In genomic region chr13:56549364-56549763, GRCm38 (mm10) we compare ENCODE assay signal across 13 mouse cellular contexts. TPM values are rescaled to one million over a fixed set of nuclear protein-coding genes. Genes with fewer than 3 reads are reported as not detected.
A peak's percentile ranks its signal among the peaks of the same experiment; 100 is the strongest.
DNase-seq lines count a peak whose midpoint lies in the region; ATAC-seq and TF ChIP-seq lines count a peak whose summit lies in the region.
"Had no signal": no experiment of that assay in that cellular context is flagged by ENCODE, and none has a peak within 500 bp of the region (broad histone marks: within the 10 kb centered on the region; RNA-seq: fewer than 3 reads in every experiment).

No protein-coding gene starts in this region.

- TF ChIP-seq POLR2A in thymus, adult 2 months (IDR thresholded peaks at IDR 0.05; ENCODE audit: control insufficient read depth, extremely low read depth, insufficient read depth, low read length, poor library complexity) = no peak

- H3K27ac ChIP-seq in kidney, embryonic 14.5 days (ENCODE audit: low read depth, low read length) = no peak overlapping the region
- H3K27ac ChIP-seq in heart, postnatal 0 days (ENCODE audit: low read depth) = peak overlapping the region; percentile 41; the same call in 1 of the 2 replicates
- no peak overlapping the region for H3K27ac ChIP-seq in thymus, adult 2 months (ENCODE audit: control insufficient read depth, insufficient read depth, low read length)
- H3K27ac ChIP-seq: embryonic facial prominence, embryonic 13.5 days; macrophage had no signal

- H3K4me2 ChIP-seq in kidney, embryonic 14.5 days (replicated peaks; ENCODE audit: low read depth, low read length) = no peak overlapping the region
- H3K4me2 ChIP-seq in heart, postnatal 0 days (ENCODE audit: low read depth, low read length) = no peak overlapping the region
- H3K4me2 ChIP-seq: embryonic facial prominence, embryonic 13.5 days had no signal

- DNase-seq in kidney, adult 11 months = peak; percentile 26
- peak; percentile 95 for DNase-seq in 416B (ENCODE audit: low read depth)
- DNase-seq in adrenal gland, postnatal 36 days = peak; percentile 82 to 84
- peak; percentile 70 for DNase-seq in heart, postnatal 0 days (ENCODE audit: low spot score)
- DNase-seq in frontal cortex, postnatal 25 days (ENCODE audit: low spot score in 2 of 2) = no peak
- DNase-seq in thymus, adult 2 months = no peak
- no peak for DNase-seq in ovary, adult 18-20 months (ENCODE audit: low spot score)
- DNase-seq: cerebellum, adult 11 months had no signal

- WGBS in kidney, embryonic 14.5 days = 67% methylated on average over 4 of the region's 4 CpGs
- 20% methylated on average over 4 of the region's 4 CpGs for whole genome bisulfite sequencing in heart, postnatal 0 days
- WGBS in thymus, adult 2 months = 45% methylated on average over 4 of the region's 4 CpGs

- H3K27me3 ChIP-seq in kidney, embryonic 14.5 days (ENCODE audit: control insufficient read depth, insufficient read depth, low read length) = no peaks in the 10 kb centered on the region
- H3K27me3 ChIP-seq in heart, postnatal 0 days (ENCODE audit: control insufficient read depth, insufficient read depth, low read length) = no peaks in the 10 kb centered on the region
- no peaks in the 10 kb centered on the region for H3K27me3 ChIP-seq in thymus, adult 2 months (ENCODE audit: control insufficient read depth, insufficient read depth, low read length)
- H3K27me3 ChIP-seq: embryonic facial prominence, embryonic 13.5 days had no signal

- no peak for TF ChIP-seq CTCF in heart, postnatal 0 days (IDR thresholded peaks at IDR 0.05; ENCODE audit: low read depth)
- TF ChIP-seq CTCF in thymus, adult 2 months (IDR thresholded peaks at IDR 0.05; ENCODE audit: borderline replicate concordance, control insufficient read depth, extremely low read depth, insufficient read depth, low read length, poor library complexity) = no peak

- H3K36me3 ChIP-seq in kidney, embryonic 14.5 days (ENCODE audit: control insufficient read depth, insufficient read depth, low read length) = no peaks in the 10 kb centered on the region
- no peaks in the 10 kb centered on the region for H3K36me3 ChIP-seq in heart, postnatal 0 days (replicated peaks; ENCODE audit: control insufficient read depth, insufficient read depth, low read length)
- no peaks in the 10 kb centered on the region for H3K36me3 ChIP-seq in thymus, adult 2 months (ENCODE audit: control insufficient read depth, insufficient read depth, low read length)
- H3K36me3 ChIP-seq: embryonic facial prominence, embryonic 13.5 days had no signal

- H3K4me1 ChIP-seq in kidney, embryonic 14.5 days (ENCODE audit: control insufficient read depth, insufficient read depth, low read length) = peaks cover 5% of the 10 kb centered on the region
- peaks cover 21% of the 10 kb centered on the region for H3K4me1 ChIP-seq in heart, postnatal 0 days (ENCODE audit: control insufficient read depth, insufficient read depth)
- H3K4me1 ChIP-seq in thymus, adult 2 months (replicated peaks; ENCODE audit: control insufficient read depth, insufficient read depth, low read length) = no peaks in the 10 kb centered on the region

- H3K4me3 ChIP-seq in kidney, embryonic 14.5 days (ENCODE audit: low read length) = no peak overlapping the region
- no peak overlapping the region for H3K4me3 ChIP-seq in heart, postnatal 0 days (ENCODE audit: low read depth, low read length)
- no peak overlapping the region for H3K4me3 ChIP-seq in thymus, adult 2 months (ENCODE audit: control insufficient read depth, insufficient read depth, low read length)
- H3K4me3 ChIP-seq: embryonic facial prominence, embryonic 13.5 days had no signal

- no peak for ATAC-seq in kidney, embryonic 14.5 days (ENCODE audit: low FRiP score, low TSS enrichment)
- peak; percentile 78 for ATAC-seq in heart, postnatal 0 days (ENCODE audit: insufficient read depth, low read depth)

- no peaks in the 10 kb centered on the region for H3K9me3 ChIP-seq in kidney, embryonic 14.5 days (ENCODE audit: control insufficient read depth, low read length)
- H3K9me3 ChIP-seq in heart, postnatal 0 days (replicated peaks; ENCODE audit: control insufficient read depth, low read length) = no peaks in the 10 kb centered on the region
- H3K9me3 ChIP-seq: embryonic facial prominence, embryonic 13.5 days had no signal

- TF ChIP-seq EP300 in heart, postnatal 0 days (IDR thresholded peaks at IDR 0.05; ENCODE audit: low read depth) = no peak

- H3K9ac ChIP-seq in kidney, embryonic 14.5 days (ENCODE audit: low read depth, low read length) = no peak overlapping the region
- no peak overlapping the region for H3K9ac ChIP-seq in heart, postnatal 0 days (replicated peaks; ENCODE audit: low read depth, low read length)
- H3K9ac ChIP-seq: embryonic facial prominence, embryonic 13.5 days had no signal

RNA-seq across cellular contexts. Expression of gene Lect2, which starts 1.1 kb away (rescaled TPM):
- 0.96 and 1.6 TPM in 2 replicates for polyA plus RNA-seq in kidney, embryonic 14.5 days (2014; fragmentation: Nextera tagmentation; extraction: Ambion mirVana)
- total RNA-seq in adrenal gland, postnatal 36 days (2021) = not detected
- total RNA-seq in heart, postnatal 0 days (2014; rRNA removed; ENCODE audit: low replicate concordance) = not detected in 2 replicates
- polyA plus RNA-seq in heart, postnatal 0 days (2015; fragmentation: Nextera tagmentation; extraction: Ambion mirVana) = not detected in 2 replicates
- polyA plus RNA-seq in thymus, adult 2 months (2012; rRNA removed) = 0.33 TPM in 1 of 2 replicates, not detected in the other
- total RNA-seq: left cerebral cortex, postnatal 36 days had no signal
- polyA plus RNA-seq: embryonic facial prominence, embryonic 13.5 days; macrophage; thymus, postnatal 0 days had no signal

RNA-seq across cellular contexts. Expression of gene Fbxl21, which starts 27.1 kb away (rescaled TPM):
- polyA plus RNA-seq in kidney, embryonic 14.5 days (2014; fragmentation: Nextera tagmentation; extraction: Ambion mirVana) = 2.9 and 3.6 TPM in 2 replicates
- total RNA-seq in adrenal gland, postnatal 36 days (2021) = 1 to 10 TPM; 2.0 to 5.5 TPM
- total RNA-seq in heart, postnatal 0 days (2014; rRNA removed; ENCODE audit: low replicate concordance) = 0.08 and 1.1 TPM in 2 replicates
- 0.70 and 0.92 TPM in 2 replicates for polyA plus RNA-seq in heart, postnatal 0 days (2015; fragmentation: Nextera tagmentation; extraction: Ambion mirVana)
- 0.40 and 0.71 TPM in 2 replicates for polyA plus RNA-seq in thymus, adult 2 months (2012; rRNA removed)

RNA-seq across cellular contexts. Expression of gene Tgfbi, which starts 60.0 kb away (rescaled TPM):
- polyA plus RNA-seq in kidney, embryonic 14.5 days (2014; fragmentation: Nextera tagmentation; extraction: Ambion mirVana) = 76.2 and 105 TPM in 2 replicates
- total RNA-seq in adrenal gland, postnatal 36 days (2021) = 10 to 100 TPM; 33.1 to 50.2 TPM
- total RNA-seq in heart, postnatal 0 days (2014; rRNA removed; ENCODE audit: low replicate concordance) = 31.3 and 43.1 TPM in 2 replicates
- polyA plus RNA-seq in heart, postnatal 0 days (2015; fragmentation: Nextera tagmentation; extraction: Ambion mirVana) = 23.1 and 24.3 TPM in 2 replicates
- 32.1 and 33.8 TPM in 2 replicates for polyA plus RNA-seq in thymus, adult 2 months (2012; rRNA removed)

Comparison
In these comparisons a context has a peak if more than half of its experiments do, and no peak if none do; other contexts are left out.
1. DNase-seq: peak in kidney, adult 11 months (single experiment), 416B (single experiment), adrenal gland, postnatal 36 days (2 of 2) and heart, postnatal 0 days (single experiment); none in frontal cortex, postnatal 25 days (0 of 2), thymus, adult 2 months (single experiment) and ovary, adult 18-20 months (single experiment).